Mouse (Mus musculus) intestine, embryonic 16.5 days (tissue): ENCODE data around the gene Agbl1. TPM values are rescaled to one million over a fixed set of nuclear protein-coding genes. Genes with fewer than 3 reads are reported as not detected.

ENCODE experiments used
- ATAC-seq: fragments of 200-750 bp; cut with Nextera tagmentation; 2 replicates; pipeline ENCODE4 v1.8.0; 2017; ENCODE audit warnings: moderate TSS enrichment, moderate library complexity
- H3K27ac ChIP-seq: fragments of 300-500 bp; sonication (generic); 2 replicates; pipeline ENCODE4 v1.5.1; 2014; ENCODE audit warnings: mild to moderate bottlenecking, low read length
- H3K27me3 ChIP-seq: fragments of 300-500 bp; sonication (generic); replicated peaks from 2 replicates; pipeline ENCODE4 v1.6.1; 2014; ENCODE audit warnings: low read length, control low read depth, mixed read lengths; ENCODE audit not compliant: control insufficient read depth, insufficient read depth
- H3K36me3 ChIP-seq: fragments of 300-500 bp; sonication (generic); 2 replicates; pipeline ENCODE4 v1.6.1; 2014; ENCODE audit warnings: low read length, control low read depth; ENCODE audit not compliant: control insufficient read depth, insufficient read depth
- H3K4me1 ChIP-seq: fragments of 300-500 bp; sonication (generic); 2 replicates; pipeline ENCODE4 v1.6.1; 2014; ENCODE audit warnings: low read length, control low read depth, mixed read lengths; ENCODE audit not compliant: control insufficient read depth, insufficient read depth
- H3K4me2 ChIP-seq: fragments of 300-500 bp; sonication (generic); 2 replicates; pipeline ENCODE4 v1.6.1; 2014; ENCODE audit warnings: low read depth, low read length, control low read depth
- H3K4me3 ChIP-seq: fragments of 300-500 bp; sonication (generic); 2 replicates; pipeline ENCODE4 v1.5.1; 2014; ENCODE audit warnings: mild to moderate bottlenecking, low read length
- H3K9ac ChIP-seq: fragments of 300-500 bp; sonication (generic); 2 replicates; pipeline ENCODE4 v1.6.1; 2014; ENCODE audit warnings: low read depth, low read length
- H3K9me3 ChIP-seq: fragments of 300-500 bp; sonication (generic); 2 replicates; pipeline ENCODE4 v1.6.1; 2016; ENCODE audit warnings: low read length, control low read depth; ENCODE audit not compliant: control insufficient read depth
- WGBS: fragments of 180-500 bp; shearing (Covaris S2); extraction: QIAGEN DNeasy Blood & Tissue Kit; methylation state at CpG from one replicate; pipeline ENCODE4 v1.1.7; 2014; 5-methylcytosine and 5-hydroxymethylcytosine counted together
- polyA plus RNA-seq: library from polyadenylated mRNA; unstranded; fragments of >200 nt; fragmentation: Nextera tagmentation; extraction: Ambion mirVana; gene quantifications from 2 replicates; pipeline ENCODE4 v1.2.1, GENCODE M21; 2015

Agbl1 gene
- polyA plus RNA-seq, 1 experiment from 2014 or later: not detected

DNA sequence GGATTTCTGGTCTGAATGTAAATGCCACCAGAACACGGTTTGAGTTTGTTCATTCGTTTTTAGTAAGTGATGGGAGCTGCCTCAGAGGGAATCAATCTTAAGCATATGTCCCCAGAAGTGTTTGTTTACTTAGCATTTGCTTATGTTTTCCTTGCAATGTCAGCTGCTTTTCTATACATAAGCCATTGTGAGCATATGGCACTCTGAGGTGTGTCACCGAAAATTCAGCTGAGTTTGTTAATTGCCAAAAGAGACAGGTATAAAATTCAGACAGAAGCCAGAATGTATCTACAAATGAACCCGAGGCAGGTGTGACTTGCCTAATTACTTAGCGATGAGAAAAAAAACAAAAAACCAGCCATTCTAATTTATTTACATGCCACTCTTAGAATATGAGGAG is 257.8 kb downstream of the Agbl1 start:
- 74% methylated on average over 5 of the region's 5 CpGs for WGBS
- no peak for ATAC-seq
- no peak overlapping the region for H3K27ac ChIP-seq

DNA sequence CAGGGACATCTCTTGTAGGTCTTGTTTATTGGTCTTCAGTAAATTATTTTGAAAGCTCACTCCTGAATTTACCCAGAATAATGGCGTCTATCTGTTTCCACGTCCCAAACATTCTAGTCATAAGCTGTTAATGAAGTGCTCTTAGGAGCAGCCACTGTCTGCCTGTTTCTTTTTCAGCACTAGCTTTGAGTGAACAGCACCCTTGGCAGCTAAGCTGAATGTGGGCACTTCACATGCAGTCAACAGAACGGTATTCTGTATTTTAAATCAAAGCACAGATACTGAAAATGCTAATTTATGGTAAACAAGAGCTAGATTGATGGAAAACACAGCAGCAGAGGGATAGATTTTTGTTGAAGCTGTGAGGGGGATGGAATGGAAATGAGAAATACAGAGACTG is 294.6 kb downstream of the Agbl1 start:
- no peak overlapping the region for H3K27ac ChIP-seq
- no peak overlapping the region for H3K4me3 ChIP-seq
- no peaks in the 10 kb centered on the region for H3K4me1 ChIP-seq
- no peaks in the 10 kb centered on the region for H3K27me3 ChIP-seq
- H3K9me3 ChIP-seq: no peaks in the 10 kb centered on the region
- 42% methylated on average over 3 of the region's 3 CpGs for WGBS
- ATAC-seq: no peak
- no peaks in the 10 kb centered on the region for H3K36me3 ChIP-seq
- no peak overlapping the region for H3K4me2 ChIP-seq
- H3K9ac ChIP-seq: no peak overlapping the region

More for the DNA sequence above, 257.8 kb downstream of the Agbl1 start:
- no peaks in the 10 kb centered on the region for H3K36me3 ChIP-seq
- no peaks in the 10 kb centered on the region for H3K9me3 ChIP-seq
- no peaks in the 10 kb centered on the region for H3K4me1 ChIP-seq
- no peaks in the 10 kb centered on the region for H3K27me3 ChIP-seq
- H3K4me3 ChIP-seq: no peak overlapping the region
- no peak overlapping the region for H3K4me2 ChIP-seq
- H3K9ac ChIP-seq: no peak overlapping the region

DNA sequence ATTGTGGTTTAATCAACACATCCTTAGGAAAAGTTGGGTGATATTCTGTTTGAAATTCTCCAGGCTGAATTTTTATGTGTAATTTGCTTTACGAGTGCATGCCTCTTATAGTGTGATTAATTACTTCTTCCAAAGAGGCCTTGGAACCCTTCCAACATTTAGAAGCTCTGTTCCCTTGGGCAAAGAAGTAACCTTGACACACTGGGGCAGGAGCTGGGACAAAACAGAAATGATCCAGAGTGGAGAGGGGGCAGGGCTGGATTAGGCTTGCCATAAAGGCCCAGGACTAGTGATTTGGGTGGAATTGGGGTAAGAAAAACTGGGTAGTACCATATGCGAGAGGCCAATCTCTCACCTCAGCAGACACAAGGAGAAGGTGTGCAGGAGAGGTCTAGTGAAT is 316.8 kb downstream of the Agbl1 start:
- H3K9ac ChIP-seq: no peak overlapping the region
- H3K27me3 ChIP-seq: no peaks in the 10 kb centered on the region
- no peak overlapping the region for H3K4me3 ChIP-seq
- H3K27ac ChIP-seq: no peak overlapping the region
- H3K4me1 ChIP-seq: no peaks in the 10 kb centered on the region
- H3K4me2 ChIP-seq: no peak overlapping the region
- H3K36me3 ChIP-seq: no peaks in the 10 kb centered on the region
- H3K9me3 ChIP-seq: no peaks in the 10 kb centered on the region
- ATAC-seq: no peak
- 62% methylated on average over 2 of the region's 2 CpGs for WGBS

DNA sequence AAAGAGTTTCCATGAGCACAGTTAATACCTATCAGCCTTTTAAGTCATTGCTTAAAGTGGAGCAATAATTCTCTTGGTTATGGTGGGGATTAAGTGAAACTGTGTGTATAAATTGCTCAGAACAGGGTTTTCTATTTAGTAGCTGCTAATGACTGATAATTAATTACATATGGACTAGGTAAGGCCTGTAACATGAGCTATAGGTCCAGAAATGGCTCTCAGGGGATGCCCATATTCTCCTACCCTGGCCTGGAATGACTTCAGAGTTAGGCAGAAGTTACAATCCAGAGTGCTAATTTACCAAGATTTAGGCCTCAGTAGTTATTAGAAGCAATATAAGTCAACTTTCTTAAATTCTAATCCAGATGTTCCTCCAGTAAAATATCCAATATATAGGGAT is 317.6 kb downstream of the Agbl1 start:
- H3K4me2 ChIP-seq: no peak overlapping the region
- no peak overlapping the region for H3K9ac ChIP-seq
- no peaks in the 10 kb centered on the region for H3K4me1 ChIP-seq
- no peaks in the 10 kb centered on the region for H3K9me3 ChIP-seq
- H3K36me3 ChIP-seq: no peaks in the 10 kb centered on the region
- no peak for ATAC-seq
- H3K27ac ChIP-seq: no peak overlapping the region
- H3K4me3 ChIP-seq: no peak overlapping the region
- H3K27me3 ChIP-seq: no peaks in the 10 kb centered on the region

DNA sequence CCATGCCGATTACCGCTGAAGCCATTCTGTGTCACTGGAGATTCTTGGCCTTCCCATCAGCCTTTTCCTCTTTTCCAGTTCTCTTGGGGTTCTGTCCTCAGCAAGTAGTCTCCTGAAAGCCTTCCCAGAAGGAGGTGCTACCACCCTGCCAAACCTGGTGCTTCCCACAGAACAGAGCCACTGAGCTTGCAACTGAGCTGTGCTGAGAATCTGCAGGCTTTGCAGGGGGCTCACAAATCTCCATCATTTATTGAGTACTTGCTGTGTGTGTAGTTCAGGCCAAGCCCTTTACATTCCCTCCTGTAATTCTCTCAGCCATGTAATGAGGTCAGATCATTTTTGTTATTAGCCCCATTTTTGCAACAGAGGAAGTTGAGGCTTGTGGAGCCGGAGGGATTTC is 322.2 kb downstream of the Agbl1 start:
- Histone ChIP-seq H3K27ac (no peak overlapping the region), H3K9me3 (no peaks in the 10 kb centered on the region), H3K36me3 (no peaks in the 10 kb centered on the region), H3K4me3 (no peak overlapping the region), H3K9ac (no peak overlapping the region), H3K4me1 (no peaks in the 10 kb centered on the region), H3K4me2 (no peak overlapping the region), H3K27me3 (no peaks in the 10 kb centered on the region)
- WGBS: 61% methylated on average over 3 of the region's 3 CpGs
- ATAC-seq: no peak

DNA sequence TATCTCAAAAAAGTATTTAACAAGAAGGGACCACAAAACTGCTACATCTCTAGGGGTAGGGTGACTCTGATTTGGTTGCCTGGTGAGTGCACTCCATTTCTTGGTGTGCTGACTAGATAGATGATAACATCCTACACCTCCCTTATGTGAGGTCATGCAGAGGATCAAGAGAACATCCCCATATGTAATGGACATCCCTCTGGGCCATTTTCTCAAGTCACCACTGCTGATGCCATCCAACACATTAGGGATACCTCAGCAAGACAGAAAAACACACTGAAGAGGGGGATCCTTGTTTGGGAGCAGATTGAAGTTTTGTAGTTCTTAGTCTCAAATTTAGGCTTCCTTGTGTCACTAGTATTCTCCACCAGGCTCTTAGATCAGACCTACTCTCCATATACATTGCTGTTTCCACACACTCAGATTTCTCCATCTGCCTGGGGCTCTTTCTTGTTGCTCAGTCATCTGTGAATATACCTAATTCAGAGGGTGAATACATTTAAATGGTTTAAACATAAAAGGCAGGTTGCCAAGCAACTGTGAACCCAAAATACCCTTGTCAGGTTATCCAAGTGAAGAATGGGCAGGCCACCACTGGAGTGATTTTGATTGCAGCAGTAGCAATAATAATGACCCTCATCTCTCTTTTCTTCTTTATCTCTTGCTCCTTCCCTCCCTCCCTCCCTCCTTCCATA is 331.0 kb downstream of the Agbl1 start:
- Histone ChIP-seq H3K4me2 (no peak overlapping the region), H3K27ac (no peak overlapping the region), H3K4me1 (no peaks in the 10 kb centered on the region), H3K36me3 (no peaks in the 10 kb centered on the region), H3K4me3 (no peak overlapping the region), H3K27me3 (no peaks in the 10 kb centered on the region), H3K9ac (no peak overlapping the region), H3K9me3 (no peaks in the 10 kb centered on the region)
- ATAC-seq: no peak

DNA sequence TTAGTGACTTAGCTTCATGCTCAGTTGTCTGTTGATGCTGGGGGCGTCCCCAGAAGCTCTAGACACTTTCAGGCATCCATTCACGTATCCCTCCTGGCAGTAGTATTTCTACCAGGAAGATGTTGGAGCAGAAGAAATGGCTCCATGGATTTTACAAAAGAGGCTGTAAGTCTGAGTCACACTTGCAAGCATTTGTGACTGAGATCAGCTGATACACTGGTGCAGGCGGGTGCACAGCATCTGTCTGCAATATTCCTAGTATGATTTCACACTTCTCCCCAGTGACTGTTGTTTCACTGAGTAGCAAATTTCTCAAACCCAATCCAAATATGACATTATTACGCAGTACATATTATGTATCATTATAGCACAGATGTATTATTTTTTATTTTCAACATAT is 332.8 kb downstream of the Agbl1 start:
- Histone ChIP-seq H3K36me3 (no peaks in the 10 kb centered on the region), H3K4me2 (no peak overlapping the region), H3K27me3 (no peaks in the 10 kb centered on the region), H3K4me3 (no peak overlapping the region), H3K9ac (no peak overlapping the region), H3K9me3 (no peaks in the 10 kb centered on the region), H3K4me1 (no peaks in the 10 kb centered on the region), H3K27ac (no peak overlapping the region)
- no peak for ATAC-seq
- 75% methylated on average over 4 of the region's 4 CpGs for WGBS

DNA sequence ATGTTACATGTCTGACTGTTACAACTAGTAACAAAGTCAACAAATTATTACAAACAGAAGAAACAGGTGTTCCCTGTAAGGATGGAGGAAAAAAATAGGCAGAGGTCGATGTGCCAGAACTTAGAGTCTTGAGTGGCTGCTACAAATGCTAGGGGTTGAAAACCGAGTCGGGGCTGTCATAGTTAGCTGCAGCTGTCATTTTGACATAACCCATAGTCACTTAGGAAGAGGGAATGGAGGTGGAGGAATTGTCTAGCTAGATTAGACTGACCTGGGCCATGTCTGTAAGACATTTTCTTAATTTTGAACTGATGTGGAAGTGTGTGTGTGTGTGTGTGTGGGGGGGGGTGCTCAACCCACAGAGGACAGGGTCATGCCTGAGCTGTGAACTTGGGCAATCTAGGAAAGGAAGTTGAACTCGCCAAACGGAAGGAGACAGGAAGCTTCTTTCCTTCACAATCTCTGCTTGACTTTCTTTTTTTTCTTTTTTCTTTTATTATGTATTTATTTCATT is 364.9 kb downstream of the Agbl1 start:
- Histone ChIP-seq H3K4me1 (no peaks in the 10 kb centered on the region), H3K4me2 (no peak overlapping the region), H3K36me3 (no peaks in the 10 kb centered on the region), H3K9me3 (no peaks in the 10 kb centered on the region), H3K9ac (no peak overlapping the region), H3K27me3 (no peaks in the 10 kb centered on the region), H3K4me3 (no peak overlapping the region), H3K27ac (no peak overlapping the region)
- no peak for ATAC-seq
- 55% methylated on average over 5 of the region's 5 CpGs for WGBS

DNA sequence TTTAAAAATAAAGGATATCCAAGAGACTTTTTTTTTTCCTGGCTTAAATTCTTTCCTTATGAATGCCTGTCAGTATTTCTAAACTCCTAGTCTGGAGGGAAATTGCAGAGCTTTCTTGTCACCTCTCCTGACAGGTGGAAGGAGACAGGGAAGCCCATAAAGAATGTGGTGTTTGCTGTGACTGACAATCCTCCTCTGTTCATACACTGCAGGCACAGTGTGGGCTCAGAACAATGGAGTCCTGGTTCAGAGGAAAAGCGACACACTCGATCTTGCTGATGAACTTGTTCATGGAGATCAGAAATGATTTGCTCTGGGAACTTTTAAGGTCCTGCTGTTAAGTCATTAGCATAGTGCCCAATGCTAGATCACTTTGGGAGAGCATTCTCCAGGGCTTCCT is 368.1 kb downstream of the Agbl1 start:
- H3K9me3 ChIP-seq: no peaks in the 10 kb centered on the region
- no peaks in the 10 kb centered on the region for H3K36me3 ChIP-seq
- ATAC-seq: no peak
- no peak overlapping the region for H3K4me3 ChIP-seq
- no peaks in the 10 kb centered on the region for H3K27me3 ChIP-seq
- WGBS: 51% methylated on average over 2 of the region's 2 CpGs
- no peaks in the 10 kb centered on the region for H3K4me1 ChIP-seq
- H3K4me2 ChIP-seq: no peak overlapping the region
- no peak overlapping the region for H3K9ac ChIP-seq
- no peak overlapping the region for H3K27ac ChIP-seq
